ENCODE assay signal across 11 mouse cellular contexts in genomic region chr1:12000557-12000956, GRCm38 (mm10).
DNase-seq lines count a peak whose midpoint lies in the region; ATAC-seq lines count a peak whose summit lies in the region.
"Had no signal": no experiment of that assay in that cellular context is flagged by ENCODE, and none has a peak within 500 bp of the region (broad histone marks: within the 10 kb centered on the region; RNA-seq: fewer than 3 reads in every experiment).

No protein-coding gene starts in this region.

- H3K27me3 ChIP-seq in forebrain, embryonic 16.5 days (replicated peaks; ENCODE audit: control insufficient read depth, insufficient read depth, low read length), result no peaks in the 10 kb centered on the region
- no peaks in the 10 kb centered on the region for H3K27me3 ChIP-seq in midbrain, embryonic 13.5 days
- no peaks in the 10 kb centered on the region for H3K27me3 ChIP-seq in intestine, embryonic 15.5 days (replicated peaks)
- H3K27me3 ChIP-seq: embryonic facial prominence, embryonic 15.5 days had no signal

- no peak for ATAC-seq in cerebellum, adult (ENCODE audit: insufficient number of reproducible peaks, low FRiP score, low TSS enrichment)
- ATAC-seq in forebrain, embryonic 16.5 days, result peak; percentile 71
- ATAC-seq in midbrain, embryonic 13.5 days, result peak; percentile 89
- ATAC-seq in intestine, embryonic 15.5 days, result no peak; the same call in 1 of the 2 replicates
- ATAC-seq in megakaryocyte-erythroid progenitor cell, adult 5-6 weeks (replicated peaks; ENCODE audit: low FRiP score, low TSS enrichment, poor library complexity, severe bottlenecking), result no peak

- WGBS in forebrain, embryonic 16.5 days, result 8% methylated on average over 4 of the region's 4 CpGs
- 35% methylated on average over 4 of the region's 4 CpGs for WGBS in midbrain, embryonic 13.5 days
- 53% methylated on average over 4 of the region's 4 CpGs for WGBS in intestine, embryonic 15.5 days

- H3K4me3 ChIP-seq in forebrain, embryonic 16.5 days (replicated peaks; ENCODE audit: low read length), result no peak overlapping the region
- H3K4me3 ChIP-seq in midbrain, embryonic 13.5 days (replicated peaks), result no peak overlapping the region
- H3K4me3 ChIP-seq in intestine, embryonic 15.5 days (replicated peaks), result no peak overlapping the region
- H3K4me3 ChIP-seq: embryonic facial prominence, embryonic 15.5 days had no signal

- H3K9ac ChIP-seq in forebrain, embryonic 16.5 days (replicated peaks; ENCODE audit: low read depth, low read length), result no peak overlapping the region
- no peak overlapping the region for H3K9ac ChIP-seq in midbrain, embryonic 13.5 days (replicated peaks)
- H3K9ac ChIP-seq in intestine, embryonic 15.5 days, result no peak overlapping the region
- H3K9ac ChIP-seq: embryonic facial prominence, embryonic 15.5 days; liver, embryonic 14.5 days had no signal

- no peaks in the 10 kb centered on the region for H3K36me3 ChIP-seq in forebrain, embryonic 16.5 days (ENCODE audit: control insufficient read depth, insufficient read depth)
- no peaks in the 10 kb centered on the region for H3K36me3 ChIP-seq in midbrain, embryonic 13.5 days
- no peaks in the 10 kb centered on the region for H3K36me3 ChIP-seq in intestine, embryonic 15.5 days
- H3K36me3 ChIP-seq: embryonic facial prominence, embryonic 15.5 days had no signal

- peak; percentile 25 to 30 for DNase-seq in cerebellum, postnatal 10 days
- peak; percentile 28 for DNase-seq in Muller cell, postnatal 12 days (ENCODE audit: inconsistent ontology term)
- no peak for DNase-seq in adrenal gland, postnatal 4 days (ENCODE audit: low spot score in 2 of 2)
- DNase-seq: gastrocnemius, postnatal 36 days had no signal

- no peak overlapping the region for H3K4me2 ChIP-seq in forebrain, embryonic 16.5 days (ENCODE audit: low read length)
- H3K4me2 ChIP-seq in midbrain, embryonic 13.5 days (replicated peaks), result no peak overlapping the region
- H3K4me2 ChIP-seq in intestine, embryonic 15.5 days (replicated peaks), result no peak overlapping the region
- H3K4me2 ChIP-seq: embryonic facial prominence, embryonic 15.5 days had no signal

- no peak overlapping the region for H3K27ac ChIP-seq in forebrain, embryonic 16.5 days (ENCODE audit: low read length)
- H3K27ac ChIP-seq in midbrain, embryonic 13.5 days, result no peak overlapping the region
- H3K27ac ChIP-seq in intestine, embryonic 15.5 days, result no peak overlapping the region
- H3K27ac ChIP-seq: embryonic facial prominence, embryonic 15.5 days; liver, embryonic 14.5 days had no signal

- H3K4me1 ChIP-seq in forebrain, embryonic 16.5 days (replicated peaks; ENCODE audit: control insufficient read depth, insufficient read depth, low read length), result 0 out of 2 replicates have a peak, but pooled peaks cover 3% of the 10 kb centered on the region
- peaks cover 5% of the 10 kb centered on the region for H3K4me1 ChIP-seq in midbrain, embryonic 13.5 days (replicated peaks)
- no peaks in the 10 kb centered on the region for H3K4me1 ChIP-seq in intestine, embryonic 15.5 days (replicated peaks)
- H3K4me1 ChIP-seq: embryonic facial prominence, embryonic 15.5 days had no signal

- H3K9me3 ChIP-seq in forebrain, embryonic 16.5 days (ENCODE audit: control insufficient read depth, low read length), result no peaks in the 10 kb centered on the region
- H3K9me3 ChIP-seq in midbrain, embryonic 13.5 days, result no peaks in the 10 kb centered on the region
- no peaks in the 10 kb centered on the region for H3K9me3 ChIP-seq in intestine, embryonic 15.5 days
- H3K9me3 ChIP-seq: embryonic facial prominence, embryonic 15.5 days had no signal

Comparison
In these comparisons a context has a peak if more than half of its experiments do, and no peak if none do; other contexts are left out.
1. DNase-seq: peak in cerebellum, postnatal 10 days (2 of 2) and Muller cell, postnatal 12 days (single experiment); none in adrenal gland, postnatal 4 days (0 of 2).
2. ATAC-seq: peak in forebrain, embryonic 16.5 days (single experiment) and midbrain, embryonic 13.5 days (single experiment); none in cerebellum, adult (single experiment), intestine, embryonic 15.5 days (single experiment) and megakaryocyte-erythroid progenitor cell, adult 5-6 weeks (single experiment).